Mouse (Mus musculus) small intestine, adult 2 months (tissue): ENCODE measurements around the gene Olfr147. TPM values are rescaled to one million over a fixed set of nuclear protein-coding genes. Genes with fewer than 3 reads are reported as not detected.
"Not testable (repeated sequence)": the region's sequence is repeated elsewhere in the genome, so short reads cannot be mapped to it uniquely, and the experiment has no call there.

Experiments
- H3K27ac ChIP-seq: fragments of 200-500 bp; 2 replicates; pipeline ENCODE4 v1.5.1; 2012; ENCODE audit warnings: low read depth, low read length, control low read depth, inconsistent platforms; ENCODE audit not compliant: insufficient read depth
- H3K27me3 ChIP-seq: fragments of 200-500 bp; 2 replicates; pipeline ENCODE4 v1.6.1; 2012; ENCODE audit warnings: mild to moderate bottlenecking, moderate library complexity, low read length, inconsistent platforms; ENCODE audit not compliant: control insufficient read depth, insufficient read depth
- H3K36me3 ChIP-seq: fragments of 200-500 bp; 2 replicates; pipeline ENCODE4 v1.6.1; 2012; ENCODE audit warnings: mild to moderate bottlenecking, low read length, control low read depth, inconsistent platforms; ENCODE audit not compliant: control insufficient read depth, insufficient read depth
- H3K4me1 ChIP-seq: fragments of 200-500 bp; 2 replicates; pipeline ENCODE4 v1.6.1; 2012; ENCODE audit warnings: low read length, inconsistent platforms, mixed read lengths; ENCODE audit not compliant: control insufficient read depth, insufficient read depth, insufficient read length
- H3K4me3 ChIP-seq: fragments of 200-500 bp; 2 replicates; pipeline ENCODE4 v1.5.1; 2012; ENCODE audit warnings: low read depth, mild to moderate bottlenecking, control low read depth, inconsistent platforms, low read length, moderate library complexity
- CTCF ChIP-seq: fragments of 200-500 bp; IDR thresholded peaks from 2 replicates; pipeline ENCODE4 v1.5.1; 2012; ENCODE audit warnings: low read depth, mild to moderate bottlenecking, control low read depth, inconsistent platforms, low read length, moderate library complexity, mixed read lengths; ENCODE audit not compliant: insufficient replicate concordance, insufficient read length; ENCODE audit errors: extremely low read depth
- POLR2A ChIP-seq: fragments of 200-500 bp; IDR thresholded peaks from 2 replicates; pipeline ENCODE4 v1.6.1; 2012; ENCODE audit warnings: low read depth, mild to moderate bottlenecking, control low read depth, inconsistent platforms, low read length, moderate library complexity
- WGBS: fragments of 180-500 bp; shearing (Covaris S2); methylation state at CpG from one replicate; pipeline ENCODE4 v1.1.7; 2018; 5-methylcytosine and 5-hydroxymethylcytosine counted together
- polyA plus RNA-seq: library from polyadenylated mRNA; depleted of rRNA; stranded (reverse); fragments of >200 nt; gene quantifications from 2 replicates; pipeline ENCODE4 v1.2.3, GENCODE M21; 2012; rRNA removed

The Olfr147 gene
- polyA plus RNA-seq = not detected in 2 replicates

GRCm38 (mm10) chr9:38401398-38401797, at the start of gene Olfr147:
Gene Olfr147 (plus strand): TSS chr9:38401698.
- 69% methylated on average over 1 of the region's 1 CpGs for WGBS
- Histone ChIP-seq H3K27me3 (no peaks in the 10 kb centered on the region), H3K4me3 (no peak within 1 kb of the TSS), H3K36me3 (no peaks in the 10 kb centered on the region), H3K27ac (no peak within 1 kb of the TSS), H3K4me1 (no peaks in the 10 kb centered on the region)
- no peak for TF ChIP-seq POLR2A
- no peak for TF ChIP-seq CTCF

GRCm38 (mm10) chr9:38366596-38366995, 34.9 kb upstream of the Olfr147 start, which contains the start of gene Olfr250:
Gene Olfr250 (plus strand): TSS chr9:38366896.
- WGBS = 91% methylated on average over 2 of the region's 2 CpGs
- no peaks in the 10 kb centered on the region for H3K36me3 ChIP-seq
- no peak within 1 kb of the TSS for H3K27ac ChIP-seq
- no peak within 1 kb of the TSS for H3K4me3 ChIP-seq
- H3K4me1 ChIP-seq = no peaks in the 10 kb centered on the region
- TF ChIP-seq CTCF (no peak), POLR2A (no peak)
- H3K27me3 ChIP-seq = no peaks in the 10 kb centered on the region

- H3K4me3 ChIP-seq = no peak within 1 kb of the TSS
- no peaks in the 10 kb centered on the region for H3K4me1 ChIP-seq
- no peak within 1 kb of the TSS for H3K27ac ChIP-seq
- no peaks in the 10 kb centered on the region for H3K27me3 ChIP-seq
- H3K36me3 ChIP-seq = no peaks in the 10 kb centered on the region
- TF ChIP-seq CTCF = no peak
- no peak for TF ChIP-seq POLR2A
- 50% methylated on average over 2 of the region's 2 CpGs for WGBS
These were observed 24.7 kb upstream of the Olfr147 start, which contains the start of gene Olfr251 for GRCm38 (mm10) chr9:38376786-38377185. Gene Olfr251 (plus strand): TSS chr9:38377086.

- H3K27ac ChIP-seq, H3K4me1 ChIP-seq, H3K36me3 ChIP-seq, H3K4me3 ChIP-seq, H3K27me3 ChIP-seq: not testable (repeated sequence)
- WGBS = 92% methylated on average over 3 of the region's 3 CpGs
These were observed 6.0 kb downstream of the Olfr147 start for GRCm38 (mm10) chr9:38407502-38407901.

- H3K36me3 ChIP-seq, H3K4me3 ChIP-seq, H3K4me1 ChIP-seq, H3K27me3 ChIP-seq, H3K27ac ChIP-seq: not testable (repeated sequence)
- 87% methylated on average over 14 of the region's 14 CpGs for WGBS
These were observed 12.0 kb downstream of the Olfr147 start for GRCm38 (mm10) chr9:38413502-38413901.

- H3K27me3 ChIP-seq = no peaks in the 10 kb centered on the region
- no peaks in the 10 kb centered on the region for H3K36me3 ChIP-seq
- TF ChIP-seq POLR2A = no peak
- no peak for TF ChIP-seq CTCF
- H3K4me1 ChIP-seq = no peaks in the 10 kb centered on the region
- H3K27ac ChIP-seq = no peak overlapping the region
- H3K4me3 ChIP-seq = no peak overlapping the region
These were observed 22.3 kb downstream of the Olfr147 start for GRCm38 (mm10) chr9:38423801-38424200.

GRCm38 (mm10) chr9:38427026-38427425, 25.5 kb downstream of the Olfr147 start:
- no peak for TF ChIP-seq CTCF
- TF ChIP-seq POLR2A = no peak
- no peaks in the 10 kb centered on the region for H3K4me1 ChIP-seq
- H3K4me3 ChIP-seq = no peak overlapping the region
- no peaks in the 10 kb centered on the region for H3K27me3 ChIP-seq
- no peaks in the 10 kb centered on the region for H3K36me3 ChIP-seq
- H3K27ac ChIP-seq = no peak overlapping the region
- WGBS = 41% methylated on average over 1 of the region's 1 CpGs

GRCm38 (mm10) chr9:38429155-38429554, 27.7 kb downstream of the Olfr147 start, which contains the start of gene Olfr901:
Gene Olfr901 (plus strand): TSS chr9:38429455.
- 85% methylated on average over 1 of the region's 1 CpGs for WGBS
- H3K4me3 ChIP-seq = no peak within 1 kb of the TSS
- no peak within 1 kb of the TSS for H3K27ac ChIP-seq
- H3K36me3 ChIP-seq = no peaks in the 10 kb centered on the region
- no peak for TF ChIP-seq CTCF
- no peak for TF ChIP-seq POLR2A
- no peaks in the 10 kb centered on the region for H3K4me1 ChIP-seq
- no peaks in the 10 kb centered on the region for H3K27me3 ChIP-seq
